Mouse (Mus musculus) kidney, adult 2 months (tissue): ENCODE measurements around the gene Rerg. TPM values are rescaled to one million over a fixed set of nuclear protein-coding genes. Genes with fewer than 3 reads are reported as not detected.

Experiments
- DNase-seq: peaks from one replicate; pipeline ENCODE4 v3.0.0; 2021
- H3K27ac ChIP-seq: fragments of 200-500 bp; 2 replicates; pipeline ENCODE4 v1.5.1; 2012; ENCODE audit warnings: low read depth, low read length, control low read depth, inconsistent platforms; ENCODE audit not compliant: insufficient read depth
- H3K27me3 ChIP-seq: fragments of 200-500 bp; replicated peaks from 2 replicates; pipeline ENCODE4 v1.6.1; 2012; ENCODE audit warnings: mild to moderate bottlenecking, moderate library complexity, low read length, inconsistent platforms; ENCODE audit not compliant: control insufficient read depth, insufficient read depth
- H3K36me3 ChIP-seq: fragments of 200-500 bp; 2 replicates; pipeline ENCODE4 v1.6.1; 2012; ENCODE audit warnings: mild to moderate bottlenecking, moderate library complexity, low read length, inconsistent platforms; ENCODE audit not compliant: control insufficient read depth, insufficient read depth
- H3K4me1 ChIP-seq: fragments of 200-500 bp; 2 replicates; pipeline ENCODE4 v1.6.1; 2011; ENCODE audit warnings: low read length; ENCODE audit not compliant: control insufficient read depth, insufficient read depth
- H3K4me3 ChIP-seq: fragments of 200-500 bp; 2 replicates; pipeline ENCODE4 v1.5.1; 2011; ENCODE audit warnings: mild to moderate bottlenecking, low read depth, low read length, control low read depth; ENCODE audit not compliant: insufficient read depth
- CTCF ChIP-seq: fragments of 200-500 bp; conservative IDR thresholded peaks from 2 replicates; pipeline ENCODE4 v1.5.1; 2011; ENCODE audit warnings: low read depth, mild to moderate bottlenecking, control low read depth, low read length, moderate library complexity, mixed read lengths; ENCODE audit not compliant: insufficient read depth, insufficient read length
- POLR2A ChIP-seq: fragments of 200-500 bp; IDR thresholded peaks from one replicate; pipeline ENCODE4 v1.6.1; 2011; ENCODE audit warnings: low read depth, low read length, control low read depth
- WGBS: fragments of 180-500 bp; shearing (Covaris S2); methylation state at CpG from one replicate; pipeline ENCODE4 v1.1.7; 2018; 5-methylcytosine and 5-hydroxymethylcytosine counted together
- polyA plus RNA-seq: library from polyadenylated mRNA; depleted of rRNA; stranded (reverse); fragments of >200 nt; gene quantifications from 2 replicates; pipeline ENCODE4 v1.2.3, GENCODE M21; 2012

The Rerg gene
- polyA plus RNA-seq, 1 experiment: 6.0 TPM

DNA sequence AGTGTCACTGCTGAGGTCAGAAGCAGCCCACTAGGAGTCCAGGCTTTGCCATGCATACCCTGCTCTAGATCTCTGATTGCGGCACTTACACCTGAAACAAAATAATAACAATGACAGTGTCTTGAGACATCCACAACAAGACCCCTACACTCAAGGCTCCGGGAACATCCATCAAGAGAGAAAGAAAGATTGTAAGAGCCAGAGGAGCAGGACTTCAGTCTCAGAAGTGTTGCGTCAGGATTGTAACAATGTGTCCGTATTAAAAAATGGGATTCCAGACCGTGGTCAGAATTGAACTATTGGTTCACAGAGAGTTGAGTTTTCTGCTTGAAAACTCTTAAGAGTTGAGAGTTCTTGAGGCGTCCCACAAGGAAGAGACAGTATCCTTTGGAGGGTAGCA lies 10.3 kb upstream of the Rerg start:
- H3K27me3 ChIP-seq: no peaks in the 10 kb centered on the region; the same call in 1 of the 2 replicates
- TF ChIP-seq CTCF (no peak), POLR2A (no peak)
- 63% methylated on average over 6 of the region's 6 CpGs for WGBS
- H3K4me1 ChIP-seq: no peaks in the 10 kb centered on the region
- DNase-seq: no peak
- H3K36me3 ChIP-seq: no peaks in the 10 kb centered on the region
- H3K27ac ChIP-seq: no peak overlapping the region
- H3K4me3 ChIP-seq: no peak overlapping the region

DNA sequence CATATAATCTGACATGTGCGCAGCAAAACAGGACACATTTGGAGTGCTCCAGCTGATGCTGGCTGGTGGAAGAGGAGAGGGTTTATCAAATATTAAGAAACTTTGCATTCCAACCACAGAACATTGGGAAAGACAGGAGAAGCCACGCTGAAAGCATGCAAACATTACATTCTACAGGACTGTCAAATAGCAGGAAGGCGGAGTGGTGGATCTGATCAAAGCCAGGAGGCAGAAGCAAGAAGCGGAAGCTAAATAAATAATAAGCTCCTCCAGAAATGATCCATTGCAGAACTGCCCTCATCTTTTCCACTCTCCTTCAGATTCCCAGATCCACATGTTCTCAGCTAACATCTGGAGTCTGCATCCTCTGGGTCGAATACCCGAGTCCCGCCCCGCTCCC lies 9.8 kb upstream of the Rerg start:
- WGBS: 37% methylated on average over 8 of the region's 8 CpGs
- no peak for TF ChIP-seq CTCF
- TF ChIP-seq POLR2A: no peak
- no peak overlapping the region for H3K4me3 ChIP-seq

DNA sequence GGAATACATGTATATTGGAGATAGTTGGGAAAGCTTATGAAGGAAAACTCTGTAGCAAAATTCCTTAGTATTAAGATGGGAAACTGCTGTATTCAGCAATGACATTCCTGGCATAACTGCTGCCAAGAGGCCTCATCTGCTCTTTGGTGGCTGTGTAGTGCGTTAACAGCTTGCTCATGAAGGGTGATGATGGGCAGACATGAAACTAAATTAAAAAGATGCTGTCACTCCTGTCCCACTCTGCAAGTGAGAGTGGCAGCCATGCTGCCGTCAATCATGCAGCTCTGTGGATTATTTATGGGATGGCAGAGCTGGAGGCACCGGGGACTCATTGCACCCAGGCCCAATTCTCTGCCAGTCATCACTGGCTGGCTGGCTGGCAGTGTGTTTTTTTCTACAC lies 8.7 kb upstream of the Rerg start:
- no peak overlapping the region for H3K27ac ChIP-seq
- no peaks in the 10 kb centered on the region for H3K4me1 ChIP-seq
- H3K27me3 ChIP-seq: no peaks in the 10 kb centered on the region; the same call in 1 of the 2 replicates
- no peak for TF ChIP-seq POLR2A
- no peak for TF ChIP-seq CTCF
- WGBS: 52% methylated on average over 3 of the region's 3 CpGs
- H3K36me3 ChIP-seq: no peaks in the 10 kb centered on the region
- DNase-seq: no peak
- no peak overlapping the region for H3K4me3 ChIP-seq

More for the DNA sequence above, 9.8 kb upstream of the Rerg start:
- H3K27ac ChIP-seq: no peak overlapping the region
- H3K4me1 ChIP-seq: no peaks in the 10 kb centered on the region
- no peaks in the 10 kb centered on the region for H3K36me3 ChIP-seq
- H3K27me3 ChIP-seq: no peaks in the 10 kb centered on the region; the same call in 1 of the 2 replicates
- DNase-seq: no peak

DNA sequence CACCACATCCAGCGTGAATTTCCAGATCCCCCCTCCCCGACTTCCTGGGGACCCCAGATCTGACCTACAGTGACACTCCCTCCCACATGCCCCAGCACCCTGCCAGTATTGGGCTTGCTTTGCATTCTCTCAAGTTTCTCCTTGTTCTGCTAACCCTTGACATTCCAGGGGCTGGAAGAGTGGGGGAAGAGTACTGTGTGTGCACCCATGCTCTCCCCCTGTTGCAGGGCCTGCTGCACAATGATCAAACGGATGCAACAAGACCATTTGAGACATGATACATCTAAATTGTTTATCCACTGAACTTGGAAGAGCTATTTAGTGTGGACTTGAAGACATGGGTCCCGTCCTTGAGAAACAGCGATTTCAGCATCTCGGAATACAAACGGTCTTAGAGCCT lies 349 bp upstream of the Rerg start:
- DNase-seq: no peak
- no peaks in the 10 kb centered on the region; the same call in 1 of the 2 replicates for H3K27me3 ChIP-seq
- TF ChIP-seq CTCF: no peak
- no peak for TF ChIP-seq POLR2A
- H3K4me3 ChIP-seq: no peak overlapping the region
- no peak overlapping the region for H3K27ac ChIP-seq
- H3K4me1 ChIP-seq: no peaks in the 10 kb centered on the region
- WGBS: 53% methylated on average over 7 of the region's 7 CpGs
- no peaks in the 10 kb centered on the region for H3K36me3 ChIP-seq

DNA sequence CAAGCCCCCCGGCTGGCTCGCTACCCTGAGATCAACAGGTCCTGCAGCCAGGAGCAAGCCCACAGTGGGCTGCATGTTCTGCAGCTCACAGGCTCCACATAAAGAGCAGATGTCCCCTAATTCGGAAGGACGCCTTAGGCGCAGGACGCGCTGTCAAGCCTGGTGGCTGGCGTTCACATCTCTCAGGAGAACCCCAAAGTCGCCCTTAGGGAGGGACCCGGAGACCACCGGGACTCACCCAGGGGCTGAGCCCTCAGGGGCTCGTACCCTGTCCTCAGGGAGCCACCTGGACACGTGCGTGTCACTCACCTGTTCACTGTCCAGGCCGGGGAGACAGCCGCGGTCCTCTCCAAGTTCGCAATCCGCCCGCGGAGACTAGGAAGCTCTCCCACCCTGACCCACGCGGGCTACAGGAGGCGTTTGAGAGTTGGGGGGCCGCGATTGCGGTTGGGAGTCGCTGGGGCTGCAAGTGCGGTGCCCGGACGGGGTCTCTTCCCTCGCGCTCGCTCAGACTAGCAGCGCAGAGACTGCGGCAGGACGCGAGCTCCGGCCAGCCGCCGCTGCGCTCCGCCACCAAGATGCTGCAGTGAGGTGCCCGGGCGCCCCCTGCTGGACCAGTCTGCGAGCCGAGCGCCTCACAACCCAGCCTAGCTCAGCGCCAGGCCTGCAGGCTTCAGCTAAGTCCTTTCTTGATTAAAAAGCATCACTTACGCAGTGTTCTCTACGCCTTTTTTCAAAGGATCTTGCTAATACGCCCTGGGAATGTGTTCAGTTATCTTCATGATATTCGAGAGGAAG lies 927 bp downstream of the Rerg start:
- Histone ChIP-seq H3K27me3 (no peaks in the 10 kb centered on the region; the same call in 1 of the 2 replicates), H3K36me3 (no peaks in the 10 kb centered on the region), H3K27ac (peak overlapping the region; percentile 83), H3K4me1 (no peaks in the 10 kb centered on the region), H3K4me3 (peak overlapping the region; percentile 63)
- TF ChIP-seq CTCF: peak; percentile 78
- no peak for TF ChIP-seq POLR2A
- 3% methylated on average over 53 of the region's 53 CpGs for WGBS
- peak; percentile 89 for DNase-seq

DNA sequence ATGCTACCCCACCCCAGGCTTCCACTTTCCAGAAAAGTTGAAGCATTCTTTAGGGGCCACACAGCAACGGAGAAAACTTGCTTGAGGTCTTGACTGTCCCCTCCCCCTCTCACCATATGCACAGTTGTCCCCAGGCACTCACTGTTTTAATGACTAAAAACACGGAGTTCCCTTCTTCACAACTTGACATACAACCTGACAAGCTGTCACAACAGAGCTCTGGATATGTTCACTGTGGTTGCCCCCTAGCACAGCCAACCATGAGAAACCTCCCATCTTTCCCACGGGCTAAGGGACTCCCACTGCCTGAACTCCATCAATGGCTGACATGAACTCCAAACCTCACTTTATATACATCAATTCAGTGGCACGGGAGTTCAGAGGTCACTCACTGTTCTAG lies 3.5 kb downstream of the Rerg start:
- Histone ChIP-seq H3K4me3 (no peak overlapping the region), H3K4me1 (no peaks in the 10 kb centered on the region), H3K36me3 (no peaks in the 10 kb centered on the region), H3K27me3 (no peaks in the 10 kb centered on the region; the same call in 1 of the 2 replicates), H3K27ac (no peak overlapping the region)
- TF ChIP-seq POLR2A: no peak
- TF ChIP-seq CTCF: no peak
- no peak for DNase-seq
- 29% methylated on average over 4 of the region's 4 CpGs for WGBS

DNA sequence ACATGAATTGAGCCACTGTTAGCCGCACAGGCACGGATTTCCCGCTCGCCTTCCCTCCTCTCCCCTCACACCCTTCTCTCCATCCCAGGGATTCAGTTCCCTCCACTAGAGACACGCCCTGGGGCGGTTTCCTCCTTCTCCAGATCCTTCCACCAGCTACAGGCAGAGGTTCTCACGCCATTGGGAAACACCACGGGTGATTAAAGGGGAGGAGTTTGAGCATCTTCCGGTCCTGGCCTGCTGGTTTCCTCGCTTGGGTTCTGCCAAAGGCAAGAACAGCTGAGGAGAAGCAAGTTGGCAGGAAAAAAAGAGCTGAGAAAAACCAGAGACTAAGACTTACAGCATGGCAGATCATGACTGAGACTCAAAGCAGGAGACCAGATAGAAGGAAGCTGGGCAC lies 6.7 kb downstream of the Rerg start:
- TF ChIP-seq POLR2A (no peak), CTCF (no peak)
- no peak for DNase-seq
- no peaks in the 10 kb centered on the region for H3K27me3 ChIP-seq
- WGBS: 73% methylated on average over 10 of the region's 10 CpGs
- no peak overlapping the region for H3K4me3 ChIP-seq
- H3K27ac ChIP-seq: no peak overlapping the region
- no peaks in the 10 kb centered on the region for H3K4me1 ChIP-seq
- H3K36me3 ChIP-seq: no peaks in the 10 kb centered on the region
